Mouse (Mus musculus): ENCODE results near the gene Cln6.

The Cln6 gene

DNA sequence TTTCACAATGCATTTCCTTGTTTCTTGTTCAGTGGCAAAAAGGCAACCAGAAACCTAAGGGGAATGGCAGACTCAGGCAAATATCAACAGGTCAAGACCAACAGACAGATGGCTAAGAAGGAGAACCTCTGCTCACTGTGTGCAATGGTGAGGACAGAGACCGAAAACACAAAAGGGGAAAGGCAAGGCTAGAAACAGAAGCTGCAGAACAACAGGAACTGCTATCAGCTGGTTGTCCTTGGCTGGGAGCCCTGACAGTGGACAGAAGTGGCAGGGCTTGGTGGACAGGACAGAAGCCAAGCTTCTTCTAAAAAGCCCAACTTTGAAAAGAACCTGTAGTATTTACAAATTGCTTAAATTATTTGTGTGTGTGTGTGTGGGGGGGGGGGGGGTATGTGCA is 55.9 kb downstream of the Cln6 start:
- no peak for DNase-seq (ENCODE audit: low read depth)

Data from c-Kit-positive CD71-negative TER-119-negative erythroid progenitor cells, embryonic 14.5 days (primary cell).